Mouse (Mus musculus) lung, embryonic 14.5 days (tissue): ENCODE data around the gene Gm10778. TPM values are rescaled to one million over a fixed set of nuclear protein-coding genes. Genes with fewer than 3 reads are reported as not detected.

ENCODE experiments used
- ATAC-seq: fragments of 200-750 bp; cut with Nextera tagmentation; 2 replicates; pipeline ENCODE4 v1.8.0; 2017; ENCODE audit warnings: mild to moderate bottlenecking, moderate TSS enrichment, moderate library complexity; ENCODE audit not compliant: insufficient read depth
- DNase-seq: peaks from one replicate; pipeline ENCODE4 v3.0.0-alpha.2; 2015
- H3K27ac ChIP-seq: fragments of 300-500 bp; sonication (generic); 2 replicates; pipeline ENCODE4 v1.5.1; 2014; ENCODE audit warnings: low read depth, mild to moderate bottlenecking, moderate library complexity
- H3K27me3 ChIP-seq: fragments of 300-500 bp; sonication (generic); 2 replicates; pipeline ENCODE4 v1.6.1; 2014; ENCODE audit warnings: low read length, control low read depth; ENCODE audit not compliant: insufficient read depth
- H3K36me3 ChIP-seq: fragments of 300-500 bp; sonication (generic); 2 replicates; pipeline ENCODE4 v1.6.1; 2014; ENCODE audit warnings: control low read depth; ENCODE audit not compliant: insufficient read depth
- H3K4me1 ChIP-seq: fragments of 300-500 bp; sonication (generic); 2 replicates; pipeline ENCODE4 v1.6.1; 2014; ENCODE audit warnings: antibody characterized with exemption, control low read depth; ENCODE audit not compliant: insufficient read depth
- H3K4me2 ChIP-seq: fragments of 300-500 bp; sonication (generic); 2 replicates; pipeline ENCODE4 v1.6.1; 2014; ENCODE audit warnings: mild to moderate bottlenecking
- H3K4me3 ChIP-seq: fragments of 300-500 bp; sonication (generic); 2 replicates; pipeline ENCODE4 v1.5.1; 2014; ENCODE audit warnings: low read depth, low read length
- H3K9ac ChIP-seq: fragments of 300-500 bp; sonication (generic); 2 replicates; pipeline ENCODE4 v1.6.1; 2014
- H3K9me3 ChIP-seq: fragments of 300-500 bp; sonication (generic); 2 replicates; pipeline ENCODE4 v1.6.1; 2016; ENCODE audit warnings: low read depth, low read length, control low read depth
- CTCF ChIP-seq: IDR thresholded peaks from 2 replicates; pipeline ENCODE4 v1.5.1; 2016; ENCODE audit warnings: antibody characterized with exemption, low read depth
- WGBS: fragments of 180-500 bp; shearing (Covaris S2); extraction: QIAGEN DNeasy Blood & Tissue Kit; methylation state at CpG from one replicate; pipeline ENCODE4 v1.1.7; 2014; 5-methylcytosine and 5-hydroxymethylcytosine counted together
- polyA plus RNA-seq: library from polyadenylated mRNA; unstranded; fragments of >200 nt; fragmentation: Nextera tagmentation; extraction: Ambion mirVana; gene quantifications from 2 replicates; pipeline ENCODE4 v1.2.1, GENCODE M21; 2014

Gene Gm10778
- polyA plus RNA-seq, 1 experiment from 2014 or later: 4.0 TPM

DNA sequence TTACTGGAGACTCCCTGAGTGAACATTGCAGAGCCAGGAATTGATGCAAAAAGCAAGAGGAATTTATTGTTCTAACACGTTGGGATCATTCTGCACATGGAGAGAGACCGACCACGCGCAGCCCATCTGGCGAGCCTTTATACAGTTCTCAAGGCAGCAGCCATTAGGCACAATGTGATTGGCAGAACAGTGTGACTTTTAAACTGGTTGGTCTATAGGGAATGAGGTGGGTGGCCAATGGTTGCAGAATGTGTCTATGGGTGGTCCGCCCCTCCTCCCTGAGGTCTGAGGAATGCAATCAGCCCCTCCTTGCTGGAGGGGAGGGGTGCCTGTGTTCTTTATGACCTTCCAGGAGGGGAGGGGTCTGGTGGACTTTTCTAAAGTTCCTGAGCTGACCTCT lies 33.4 kb upstream of the Gm10778 start:
- ATAC-seq (peak; percentile 59), DNase-seq (peak; percentile 55)
- H3K4me3 ChIP-seq: no peak overlapping the region

DNA sequence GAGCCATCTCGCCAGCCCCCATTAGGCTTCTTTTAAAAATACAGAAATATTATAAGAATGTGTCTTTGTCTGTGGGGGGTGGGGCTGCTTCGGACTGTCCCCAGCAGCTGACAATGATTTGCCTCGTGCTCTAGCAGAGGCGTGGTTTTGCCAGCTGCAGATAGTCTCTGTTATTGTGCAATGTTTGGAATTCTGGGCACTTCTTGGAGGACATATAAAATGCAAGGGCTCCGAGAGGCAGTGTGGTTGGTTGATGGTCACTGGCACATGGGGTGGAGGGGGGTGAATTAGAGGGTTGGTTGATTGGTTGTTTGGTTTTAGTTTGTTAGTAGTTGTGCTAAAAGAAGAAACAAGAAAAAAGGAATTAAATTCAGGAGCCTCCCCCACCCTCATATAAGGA lies 28.9 kb upstream of the Gm10778 start:
- Histone ChIP-seq H3K27me3 (no peaks in the 10 kb centered on the region), H3K9me3 (no peaks in the 10 kb centered on the region), H3K4me1 (no peaks in the 10 kb centered on the region), H3K27ac (no peak overlapping the region), H3K4me3 (no peak overlapping the region), H3K9ac (no peak overlapping the region), H3K36me3 (peaks cover 32% of the 10 kb centered on the region), H3K4me2 (no peak overlapping the region)
- no peak for ATAC-seq
- DNase-seq: no peak
- WGBS: 70% methylated on average over 5 of the region's 5 CpGs
- no peak for TF ChIP-seq CTCF

More for the DNA sequence above, 33.4 kb upstream of the Gm10778 start:
- Histone ChIP-seq H3K36me3 (no peaks in the 10 kb centered on the region), H3K9ac (no peak overlapping the region), H3K27me3 (no peaks in the 10 kb centered on the region), H3K9me3 (no peaks in the 10 kb centered on the region), H3K27ac (no peak overlapping the region), H3K4me1 (no peaks in the 10 kb centered on the region), H3K4me2 (no peak overlapping the region)
- WGBS: 40% methylated on average over 6 of the region's 6 CpGs
- no peak for TF ChIP-seq CTCF

DNA sequence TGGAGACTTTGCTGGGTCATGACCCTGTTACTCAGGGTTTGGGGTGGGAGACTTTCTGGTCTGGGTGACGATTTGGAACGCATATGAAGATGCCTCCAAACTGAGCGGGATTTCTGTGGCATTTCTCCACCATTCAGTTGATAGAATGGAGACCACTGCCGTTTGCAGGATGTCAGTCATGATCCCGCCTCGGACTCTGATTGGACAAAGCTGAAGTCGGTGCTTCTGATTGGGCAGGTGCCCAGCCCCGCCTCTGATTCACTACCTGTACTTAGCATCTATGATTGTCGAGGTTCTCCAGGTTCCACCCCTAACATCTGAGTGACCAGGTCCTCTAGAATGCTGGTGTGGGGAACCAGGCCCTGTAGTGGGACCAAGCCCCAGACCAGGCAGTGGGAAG lies 28.1 kb upstream of the Gm10778 start:
- no peaks in the 10 kb centered on the region for H3K9me3 ChIP-seq
- H3K4me2 ChIP-seq: no peak overlapping the region
- peaks cover 38% of the 10 kb centered on the region for H3K36me3 ChIP-seq
- H3K4me1 ChIP-seq: no peaks in the 10 kb centered on the region
- DNase-seq (no peak), ATAC-seq (no peak)
- no peaks in the 10 kb centered on the region for H3K27me3 ChIP-seq
- H3K9ac ChIP-seq: no peak overlapping the region
- no peak overlapping the region for H3K27ac ChIP-seq
- no peak for TF ChIP-seq CTCF
- WGBS: 60% methylated on average over 9 of the region's 9 CpGs
- no peak overlapping the region for H3K4me3 ChIP-seq

DNA sequence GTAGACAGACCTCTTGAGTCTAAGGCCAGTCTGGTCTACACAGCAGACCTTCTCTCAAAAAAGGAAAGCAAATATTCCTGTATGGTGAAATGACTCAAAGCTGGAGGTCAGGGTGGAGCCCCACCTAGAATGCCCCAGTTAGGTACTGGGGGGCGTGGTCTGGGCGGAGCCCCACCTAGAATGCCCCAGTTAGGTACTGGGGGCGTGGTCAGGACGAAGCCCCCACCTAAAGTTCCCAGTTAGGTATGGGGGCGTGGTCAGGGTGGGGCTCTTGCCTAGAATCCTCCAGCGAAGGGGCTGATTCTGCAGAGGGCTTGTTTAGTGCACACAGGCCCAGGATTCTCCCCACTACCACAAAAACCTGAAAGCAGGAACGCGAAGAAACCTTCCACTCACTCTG lies 25.4 kb upstream of the Gm10778 start:
- no peak overlapping the region for H3K4me3 ChIP-seq
- H3K27ac ChIP-seq: no peak overlapping the region
- H3K4me1 ChIP-seq: peaks cover 11% of the 10 kb centered on the region
- no peaks in the 10 kb centered on the region for H3K27me3 ChIP-seq
- no peak overlapping the region for H3K4me2 ChIP-seq
- no peak for ATAC-seq
- H3K9ac ChIP-seq: no peak overlapping the region
- H3K36me3 ChIP-seq: peaks cover 38% of the 10 kb centered on the region
- no peak for DNase-seq
- WGBS: 58% methylated on average over 8 of the region's 8 CpGs
- H3K9me3 ChIP-seq: no peaks in the 10 kb centered on the region
- no peak for TF ChIP-seq CTCF

DNA sequence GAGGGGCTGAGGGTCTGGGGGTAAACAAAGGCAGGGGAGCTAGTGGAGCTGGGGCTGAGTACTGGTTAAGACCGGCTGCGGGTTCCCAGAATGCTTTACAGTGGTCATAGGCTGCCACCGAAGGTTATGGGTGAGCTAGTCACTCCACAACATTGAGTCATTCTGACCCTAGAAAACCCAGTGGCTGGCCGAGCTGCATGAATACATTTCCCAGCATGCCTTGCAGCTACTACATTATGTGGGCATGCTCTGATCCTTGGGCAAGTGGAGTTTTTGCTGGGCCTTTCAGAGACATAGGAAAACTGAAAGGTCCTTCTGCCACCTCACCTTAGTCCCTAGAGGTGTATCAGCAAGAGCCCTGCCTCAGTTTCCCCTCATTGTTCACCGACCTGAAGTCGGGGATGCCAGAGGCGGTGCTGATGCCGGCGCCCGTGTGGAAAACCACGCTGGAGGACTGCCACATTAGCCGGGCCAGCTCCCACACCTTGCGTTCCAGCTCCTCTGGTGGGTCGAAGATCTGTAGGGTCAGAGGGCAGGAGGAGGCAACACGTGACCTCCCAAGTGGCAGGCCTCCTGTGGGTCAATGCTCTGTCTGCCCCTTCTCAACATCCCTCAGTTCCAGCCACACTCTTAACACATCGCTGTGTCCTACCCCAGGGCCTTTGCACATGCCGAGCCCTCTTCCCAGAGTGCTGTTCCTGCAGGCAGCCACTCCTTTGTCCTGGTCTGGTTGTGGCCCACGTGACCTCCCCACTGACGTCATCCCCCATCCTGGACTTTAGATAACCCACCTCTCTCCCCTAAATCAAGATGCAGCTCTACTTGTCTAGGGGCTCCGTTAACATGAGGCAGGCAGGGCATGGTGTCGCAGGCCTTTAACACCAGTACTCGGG lies 22.5 kb upstream of the Gm10778 start:
- peak; percentile 5; the same call in 1 of the 2 replicates for ATAC-seq

DNA sequence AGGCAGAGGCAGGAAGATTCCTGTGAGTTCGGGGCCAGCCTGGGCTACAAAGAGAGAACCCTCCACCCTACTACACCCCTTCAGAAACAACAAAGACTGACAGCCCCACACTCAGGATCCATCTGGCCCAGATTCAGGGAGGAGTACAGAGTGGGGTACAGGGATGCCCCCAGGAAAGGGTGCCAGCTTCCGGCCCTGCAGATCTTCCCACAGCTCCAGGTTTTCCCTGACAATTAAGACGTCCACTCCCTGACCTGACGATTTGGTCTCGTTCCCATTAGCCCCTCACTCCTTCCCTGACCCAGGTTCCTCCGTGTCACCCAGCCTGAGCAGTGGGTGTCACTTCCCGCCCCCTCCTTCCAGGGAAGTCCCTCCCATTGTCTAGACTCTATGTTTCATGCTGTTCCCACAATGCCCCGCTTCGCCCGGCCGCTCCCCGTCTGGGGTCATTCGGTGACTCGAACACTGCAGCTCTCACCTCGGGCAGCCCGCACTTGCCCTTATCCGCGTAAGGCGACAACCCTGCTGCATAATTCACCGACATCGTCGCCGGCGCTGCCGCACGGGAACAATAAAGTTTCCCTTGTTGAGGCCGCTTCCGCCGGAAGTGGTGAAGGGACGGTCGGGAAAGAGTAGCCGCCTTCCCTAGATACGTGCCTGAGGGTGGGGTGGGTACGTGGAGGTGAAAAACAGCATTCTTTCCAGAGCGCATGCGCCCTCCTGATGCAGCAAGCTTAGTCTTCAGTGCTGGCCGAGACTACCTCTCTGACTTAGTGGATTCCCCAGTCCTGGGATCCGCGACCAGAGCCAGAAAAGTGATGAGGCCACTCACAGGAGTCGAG lies 21.6 kb upstream of the Gm10778 start, which contains the start of gene Sirt6:
TSS of gene Sirt6 (minus strand) at position 804 of the 842 bp plus-strand sequence.
- H3K27me3 ChIP-seq: no peaks in the 10 kb centered on the region
- H3K9ac ChIP-seq: peak within 1 kb of the TSS; percentile 74
- peak; percentile 96 for DNase-seq
- TF ChIP-seq CTCF: no peak
- H3K36me3 ChIP-seq: peaks cover 31% of the 10 kb centered on the region
- peak; percentile 93 for ATAC-seq
- H3K27ac ChIP-seq: peak within 1 kb of the TSS; percentile 92
- no peaks in the 10 kb centered on the region for H3K9me3 ChIP-seq
- peaks cover 11% of the 10 kb centered on the region for H3K4me1 ChIP-seq
- H3K4me2 ChIP-seq: peak within 1 kb of the TSS; percentile 67
- H3K4me3 ChIP-seq: peak within 1 kb of the TSS; percentile 61
- WGBS: 4% methylated on average over 40 of the region's 40 CpGs

More for the DNA sequence above, 22.5 kb upstream of the Gm10778 start:
- Histone ChIP-seq H3K27me3 (no peaks in the 10 kb centered on the region), H3K36me3 (peaks cover 38% of the 10 kb centered on the region), H3K4me2 (peak overlapping the region; percentile 67), H3K9ac (peak overlapping the region; percentile 74), H3K4me3 (peak overlapping the region; percentile 61), H3K4me1 (peaks cover 11% of the 10 kb centered on the region), H3K9me3 (no peaks in the 10 kb centered on the region), H3K27ac (peak overlapping the region; percentile 92)
- WGBS: 86% methylated on average over 22 of the region's 22 CpGs
- DNase-seq: peak; percentile 11
- TF ChIP-seq CTCF: no peak

DNA sequence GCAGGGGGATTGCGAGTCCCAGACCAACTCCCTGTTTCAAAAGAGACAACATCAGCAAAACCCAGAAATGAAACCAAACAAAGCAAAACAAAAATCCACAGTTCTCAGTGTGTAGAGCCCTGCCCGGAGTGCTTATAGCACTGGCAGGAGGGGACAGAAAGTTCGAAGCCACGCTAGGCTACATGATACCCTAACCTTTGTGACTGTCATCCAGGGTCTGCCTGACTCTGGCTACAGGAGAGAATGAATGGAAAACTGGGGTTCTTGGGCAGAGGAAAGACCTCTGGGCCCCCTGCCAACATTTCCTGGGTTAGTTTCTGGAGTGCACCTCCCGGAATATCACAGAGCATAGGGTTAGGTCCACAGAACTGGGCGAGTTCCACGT lies 21.0 kb upstream of the Gm10778 start:
- peak; percentile 25 for ATAC-seq
- Histone ChIP-seq H3K4me1 (peaks cover 11% of the 10 kb centered on the region), H3K9me3 (no peaks in the 10 kb centered on the region), H3K9ac (peak overlapping the region; percentile 74), H3K4me3 (peak overlapping the region; percentile 61), H3K27ac (peak overlapping the region; percentile 92), H3K4me2 (peak overlapping the region; percentile 67), H3K27me3 (no peaks in the 10 kb centered on the region), H3K36me3 (peaks cover 25% of the 10 kb centered on the region)
- no peak for DNase-seq
- no peak for TF ChIP-seq CTCF
- 40% methylated on average over 7 of the region's 7 CpGs for WGBS
